Mouse (Mus musculus): ENCODE results near the gene Abcg8. TPM values are rescaled to one million over a fixed set of nuclear protein-coding genes. Genes with fewer than 3 reads are reported as not detected.
A peak's percentile ranks its signal among the peaks of the same experiment; 100 is the strongest.

Abcg8 gene
- total and polyA plus RNA-seq, 3 experiments = 0.04 TPM; not detected in 2

DNA sequence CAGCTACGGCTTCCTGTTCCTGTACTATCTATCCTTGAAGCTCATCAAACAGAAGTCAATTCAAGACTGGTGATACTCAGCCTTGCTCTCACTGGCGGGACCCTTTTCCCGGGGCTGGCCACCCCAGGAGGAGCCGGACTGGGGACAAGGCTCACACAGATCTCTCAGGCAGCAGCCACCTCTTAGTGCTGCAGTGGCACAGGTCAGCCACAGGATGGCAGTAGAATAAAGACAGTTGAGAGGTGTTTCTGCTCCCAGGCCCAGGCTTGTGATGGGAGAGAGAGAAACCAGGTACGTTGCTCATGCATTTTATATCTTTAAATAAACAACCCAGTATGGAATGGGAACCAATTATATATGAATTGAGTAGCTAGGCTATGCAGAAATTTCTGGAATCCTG is 22.6 kb downstream of the Abcg8 start:
- in situ Hi-C loops (cut with MboI; ENCODE audit: low pct_ligation_motif_present, low pct_unique_long_range_greater_than_20kb, low sequenced_read_pairs) (no loop called here), dilution Hi-C loops (cut with MboI; ENCODE audit: extremely low pct_ligation_motif_present, extremely low pct_unique_long_range_greater_than_20kb, low sequenced_read_pairs) (no loop called here)
- Histone ChIP-seq H3K4me3 (replicated peaks in 1 of 3; ENCODE audit: low read depth in 2 of 3, low read length in 2 of 3, poor library complexity in 1 of 3) (no peak overlapping the region), H3K9me3 (replicated peaks; ENCODE audit: low read length) (no peaks in the 10 kb centered on the region), H3K36me3 (replicated peaks in 1 of 2; ENCODE audit: control insufficient read depth in 1 of 2, insufficient read depth in 1 of 2, low read length in 1 of 2) (peaks cover 1 to 17% of the 10 kb centered on the region in 2 experiments), H3K4me2 (ENCODE audit: insufficient read depth, low read depth, poor library complexity, severe bottlenecking) (no peak overlapping the region), H3K27ac (ENCODE audit: insufficient read depth, low read depth) (no peak overlapping the region), H3K9ac (ENCODE audit: insufficient read depth, low read depth) (no peak overlapping the region), H3K79me2 (replicated peaks; ENCODE audit: control insufficient read depth, extremely low read depth, insufficient read depth, poor library complexity, severe bottlenecking) (no peaks in the 10 kb centered on the region), H3K27me3 (replicated peaks) (peaks cover 10% of the 10 kb centered on the region), H3K4me1 (ENCODE audit: control insufficient read depth in 1 of 2, insufficient read depth in 2 of 2) (peaks cover 5 to 12% of the 10 kb centered on the region in 2 experiments; a peak in 3 of 4 replicates)
- DNase-seq (ENCODE audit: extremely low read depth) = peak; percentile 57
- TF ChIP-seq CTCF (conservative IDR thresholded peaks at IDR 0.05 in 1 of 2, IDR thresholded peaks at IDR 0.05 in 1 of 2; ENCODE audit: low read depth in 2 of 2, low read length in 2 of 2) (peak; percentile 74 to 86), E2F4 (IDR thresholded peaks at IDR 0.05; ENCODE audit: insufficient replicate concordance, low read depth, low read length) (no peak), SIN3A (IDR thresholded peaks at IDR 0.05; ENCODE audit: low read length) (no peak), EP300 (IDR thresholded peaks at IDR 0.05; ENCODE audit: low read length) (no peak), RAD21 (IDR thresholded peaks at IDR 0.05; ENCODE audit: low read depth, low read length) (peak; percentile 91), USF1 (IDR thresholded peaks at IDR 0.05; ENCODE audit: low read depth, low read length) (no peak), PAX5 (IDR thresholded peaks at IDR 0.05; ENCODE audit: low read length) (no peak), SMC3 (IDR thresholded peaks at IDR 0.05; ENCODE audit: low read depth, low read length) (peak; percentile 83)

GRCm38 (mm10) chr17:84707407-84707806 is 31.3 kb downstream of the Abcg8 start:
- Histone ChIP-seq H3K9ac (ENCODE audit: insufficient read depth, low read depth) (no peak overlapping the region), H3K27ac (ENCODE audit: insufficient read depth, low read depth) (no peak overlapping the region), H3K9me3 (replicated peaks; ENCODE audit: low read length) (no peaks in the 10 kb centered on the region), H3K4me3 (replicated peaks in 1 of 3; ENCODE audit: low read depth in 2 of 3, low read length in 2 of 3, poor library complexity in 1 of 3) (no peak overlapping the region), H3K4me2 (ENCODE audit: insufficient read depth, low read depth, poor library complexity, severe bottlenecking) (no peak overlapping the region), H3K36me3 (replicated peaks in 1 of 2; ENCODE audit: control insufficient read depth in 1 of 2, insufficient read depth in 1 of 2, low read length in 1 of 2) (peaks cover 49 to 83% of the 10 kb centered on the region in 2 experiments), H3K27me3 (replicated peaks) (no peaks in the 10 kb centered on the region), H3K4me1 (ENCODE audit: control insufficient read depth in 1 of 2, insufficient read depth in 2 of 2) (peaks cover 0 to 8% of the 10 kb centered on the region in 2 experiments; a peak in 1 of 4 replicates), H3K79me2 (replicated peaks; ENCODE audit: control insufficient read depth, extremely low read depth, insufficient read depth, poor library complexity, severe bottlenecking) (no peaks in the 10 kb centered on the region)
- TF ChIP-seq ETS1 (conservative IDR thresholded peaks at IDR 0.05; ENCODE audit: low read depth, low read length) = no peak
- no peak for TF ChIP-seq POLR2AphosphoS2 (IDR thresholded peaks at IDR 0.05; ENCODE audit: low read depth, low read length)
- TF ChIP-seq IRF4 (IDR thresholded peaks at IDR 0.05; ENCODE audit: low read depth, low read length) = no peak
- TF ChIP-seq MEF2A (IDR thresholded peaks at IDR 0.05; ENCODE audit: borderline replicate concordance, low read depth, low read length) = no peak
- peak; percentile 31 to 57; a peak in 3 of 4 replicates for TF ChIP-seq CTCF (conservative IDR thresholded peaks at IDR 0.05 in 1 of 2, IDR thresholded peaks at IDR 0.05 in 1 of 2; ENCODE audit: low read depth in 2 of 2, low read length in 2 of 2)
- TF ChIP-seq RAD21 (IDR thresholded peaks at IDR 0.05; ENCODE audit: low read depth, low read length) = peak; percentile 12
- no peak for TF ChIP-seq EP300 (IDR thresholded peaks at IDR 0.05; ENCODE audit: low read length)
- no peak for TF ChIP-seq ZC3H11A (IDR thresholded peaks at IDR 0.05; ENCODE audit: low read depth, low read length)
- no peak for TF ChIP-seq HCFC1 (IDR thresholded peaks at IDR 0.05; ENCODE audit: low read depth, low read length)
- in situ Hi-C loops (cut with MboI; ENCODE audit: low pct_ligation_motif_present, low pct_unique_long_range_greater_than_20kb, low sequenced_read_pairs) = no loop called here
- peak; percentile 24 for DNase-seq (ENCODE audit: extremely low read depth)
- dilution Hi-C loops (cut with MboI; ENCODE audit: extremely low pct_ligation_motif_present, extremely low pct_unique_long_range_greater_than_20kb, low sequenced_read_pairs) = no loop called here
